Mouse (Mus musculus) ES-Bruce4 (cell line): ENCODE results near the gene Fbxl12. TPM values are rescaled to one million over a fixed set of nuclear protein-coding genes. Genes with fewer than 3 reads are reported as not detected.
"Not testable (repeated sequence)": the region's sequence is repeated elsewhere in the genome, so short reads cannot be mapped to it uniquely, and the experiment has no call there.

Source experiments
- H3K27ac ChIP-seq: 2 replicates; pipeline ENCODE4 v1.5.1; 2012; ENCODE audit warnings: low read length, inconsistent platforms; ENCODE audit not compliant: insufficient read depth
- H3K27me3 ChIP-seq: 2 replicates; pipeline ENCODE4 v1.6.1; 2012; ENCODE audit warnings: mild to moderate bottlenecking, low read length, inconsistent platforms; ENCODE audit not compliant: control insufficient read depth, poor library complexity, insufficient read depth, severe bottlenecking
- H3K36me3 ChIP-seq: 2 replicates; pipeline ENCODE4 v1.6.1; 2012; ENCODE audit warnings: inconsistent platforms, mild to moderate bottlenecking, low read length, moderate library complexity; ENCODE audit not compliant: control insufficient read depth, poor library complexity, insufficient read depth, severe bottlenecking
- H3K4me1 ChIP-seq: one replicate; pipeline ENCODE4 v1.8.1; 2011; ENCODE audit warnings: low read length; ENCODE audit not compliant: control insufficient read depth, insufficient read depth
- H3K4me3 ChIP-seq: 2 replicates; pipeline ENCODE4 v1.5.1; 2011; ENCODE audit warnings: low read depth, mild to moderate bottlenecking, low read length
- H3K9ac ChIP-seq: 2 replicates; pipeline ENCODE4 v1.6.1; 2012; ENCODE audit warnings: low read depth, mild to moderate bottlenecking, inconsistent platforms; ENCODE audit not compliant: poor library complexity, severe bottlenecking
- H3K9me3 ChIP-seq: replicated peaks from 2 replicates; pipeline ENCODE4 v1.6.1; 2012; ENCODE audit warnings: mild to moderate bottlenecking, low read length, inconsistent platforms; ENCODE audit not compliant: control insufficient read depth, poor library complexity, insufficient read depth, severe bottlenecking
- CTCF ChIP-seq: IDR thresholded peaks from one replicate; pipeline ENCODE4 v1.8.1; 2011; ENCODE audit warnings: low read depth, low read length
- EP300 ChIP-seq: IDR thresholded peaks from 2 replicates; pipeline ENCODE4 v1.6.1; 2011; ENCODE audit warnings: low read depth, low read length; ENCODE audit not compliant: insufficient read depth
- POLR2A ChIP-seq: IDR thresholded peaks from one replicate; pipeline ENCODE4 v1.8.1; 2011; ENCODE audit warnings: low read length; ENCODE audit not compliant: insufficient read depth
- polyA plus RNA-seq: library from polyadenylated mRNA; stranded (reverse); fragments of >200 nt; gene quantifications from 2 replicates; pipeline ENCODE4 v1.2.4, GENCODE M21; 2011; ENCODE audit warnings: low read depth; ENCODE audit not compliant: missing spikeins, insufficient read depth, insufficient read length

Gene Fbxl12
- 19.6 and 20.2 TPM in 2 replicates for polyA plus RNA-seq

GRCm38 (mm10) chr9:20644360-20645081, at the start of gene Fbxl12:
Fbxl12 (minus strand) TSS chr9:20644767.
- Histone ChIP-seq H3K4me1 (no peaks in the 10 kb centered on the region), H3K27me3 (no peaks in the 10 kb centered on the region), H3K27ac (peak within 1 kb of the TSS; percentile 21; the same call in 1 of the 2 replicates), H3K4me3 (peak within 1 kb of the TSS; percentile 99), H3K36me3 (peaks cover 7% of the 10 kb centered on the region; the same call in 1 of the 2 replicates), H3K9ac (peak within 1 kb of the TSS; percentile 75), H3K9me3 (no peaks in the 10 kb centered on the region)
- no peak for TF ChIP-seq CTCF
- TF ChIP-seq EP300: no peak
- peak; percentile 78 for TF ChIP-seq POLR2A

DNA sequence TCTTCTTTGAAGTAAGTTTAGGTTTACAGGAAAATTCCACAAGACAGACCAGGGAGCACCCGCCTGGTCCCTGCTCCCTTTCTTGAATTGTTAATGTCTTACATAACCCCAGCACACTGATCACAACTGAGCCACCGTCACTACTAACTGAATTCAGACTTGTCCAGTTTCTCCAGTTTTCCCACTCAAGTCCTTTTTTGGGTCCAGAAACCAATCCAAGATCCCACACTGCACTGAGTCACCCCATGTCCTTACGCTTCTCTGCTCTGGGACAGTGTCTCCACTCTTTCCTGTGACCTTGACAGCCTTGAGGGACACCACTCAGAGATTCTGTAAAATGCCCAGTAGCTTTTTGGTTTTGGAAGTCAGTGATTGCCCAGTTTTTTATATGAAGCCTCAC, 48.3 kb upstream of the Fbxl12 start:
- Histone ChIP-seq H3K27me3 (no peaks in the 10 kb centered on the region), H3K9me3 (no peaks in the 10 kb centered on the region), H3K4me3 (no peak overlapping the region), H3K9ac (no peak overlapping the region), H3K36me3 (no peaks in the 10 kb centered on the region), H3K27ac (no peak overlapping the region), H3K4me1 (peaks cover 4% of the 10 kb centered on the region)
- TF ChIP-seq EP300 (no peak), CTCF (no peak), POLR2A (no peak)

DNA sequence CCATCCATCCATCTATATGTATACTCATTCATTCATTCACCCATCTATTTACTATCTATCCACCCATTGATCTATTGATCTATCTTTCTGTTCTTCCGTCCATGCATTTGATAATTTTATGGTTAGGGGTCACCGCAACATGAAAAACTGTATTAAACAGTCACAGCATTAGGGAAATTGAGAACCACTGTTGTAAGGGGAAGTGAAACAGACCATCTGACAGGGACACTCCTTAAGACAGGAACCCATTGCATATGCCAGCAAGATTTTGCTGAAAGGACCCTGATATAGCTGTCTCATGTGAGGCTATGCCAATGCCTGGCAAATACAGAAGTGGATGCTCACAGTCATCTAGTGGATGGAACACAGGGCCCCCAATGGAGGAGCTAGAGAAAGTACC, 45.9 kb upstream of the Fbxl12 start:
- H3K9ac ChIP-seq, H3K4me1 ChIP-seq, H3K36me3 ChIP-seq, H3K4me3 ChIP-seq, H3K27ac ChIP-seq, H3K27me3 ChIP-seq, H3K9me3 ChIP-seq: not testable (repeated sequence)

- no peaks in the 10 kb centered on the region for H3K27me3 ChIP-seq
- H3K4me3 ChIP-seq: no peak overlapping the region
- no peaks in the 10 kb centered on the region for H3K9me3 ChIP-seq
- H3K4me1 ChIP-seq: peaks cover 4% of the 10 kb centered on the region
- no peaks in the 10 kb centered on the region for H3K36me3 ChIP-seq
- TF ChIP-seq CTCF (no peak), EP300 (no peak), POLR2A (no peak)
- no peak overlapping the region for H3K9ac ChIP-seq
- H3K27ac ChIP-seq: peak overlapping the region; percentile 29
Observed at GRCm38 (mm10) chr9:20689913-20690312, 45.3 kb upstream of the Fbxl12 start.

DNA sequence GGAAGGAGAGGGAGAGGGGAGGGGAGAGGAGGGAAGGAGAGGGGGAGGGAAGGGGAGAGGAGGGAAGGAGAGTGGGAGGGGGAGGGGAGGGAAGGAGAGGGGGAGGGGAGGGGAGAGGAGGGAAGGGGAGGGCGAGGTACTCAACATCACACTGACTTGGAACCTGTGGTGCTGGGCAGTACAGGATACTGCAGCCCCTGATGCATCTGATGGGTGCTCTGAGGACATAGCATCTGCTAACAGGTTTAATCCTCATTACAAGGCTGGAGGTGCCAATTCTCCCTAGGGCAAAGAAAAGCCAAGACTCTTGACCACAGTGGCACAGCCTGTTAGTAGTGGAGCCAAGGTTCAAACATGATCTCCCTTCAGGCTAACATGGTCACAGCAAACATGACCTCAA, 44.8 kb upstream of the Fbxl12 start:
- H3K27ac ChIP-seq: peak overlapping the region; percentile 29
- TF ChIP-seq POLR2A: no peak
- TF ChIP-seq EP300: no peak
- TF ChIP-seq CTCF: no peak
- no peaks in the 10 kb centered on the region for H3K27me3 ChIP-seq
- peaks cover 4% of the 10 kb centered on the region for H3K4me1 ChIP-seq
- no peak overlapping the region for H3K9ac ChIP-seq
- no peaks in the 10 kb centered on the region for H3K9me3 ChIP-seq
- H3K36me3 ChIP-seq: no peaks in the 10 kb centered on the region
- H3K4me3 ChIP-seq: no peak overlapping the region

- TF ChIP-seq CTCF (no peak), POLR2A (no peak), EP300 (no peak)
- Histone ChIP-seq H3K4me1 (peaks cover 4% of the 10 kb centered on the region), H3K4me3 (no peak overlapping the region), H3K27me3 (no peaks in the 10 kb centered on the region), H3K27ac (no peak overlapping the region), H3K36me3 (no peaks in the 10 kb centered on the region), H3K9ac (no peak overlapping the region), H3K9me3 (no peaks in the 10 kb centered on the region)
Observed at GRCm38 (mm10) chr9:20685081-20685861, 40.7 kb upstream of the Fbxl12 start.
